Mouse (Mus musculus): Measurements from ENCODE around the gene Napa.

DNA sequence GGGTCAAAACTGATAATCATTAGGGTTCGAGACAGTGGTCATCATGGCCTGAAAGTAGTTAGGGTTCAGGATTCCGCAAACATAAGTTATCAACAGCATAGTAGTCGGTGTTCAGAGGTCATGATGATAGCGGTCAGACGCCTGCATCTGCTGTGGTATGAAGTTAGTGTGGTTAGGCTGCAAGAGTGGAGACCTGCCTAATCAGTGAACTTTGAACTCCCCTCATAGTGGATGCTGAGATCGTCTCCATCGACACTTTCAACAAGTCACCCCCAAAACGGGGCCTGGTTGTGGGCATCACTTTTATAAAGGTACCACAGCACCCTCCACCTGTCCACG is 22.0 kb downstream of the Napa start:
- TF ChIP-seq CTCF (IDR thresholded peaks at IDR 0.05; ENCODE audit: borderline replicate concordance, control insufficient read depth, extremely low read depth, insufficient read depth, low read length, poor library complexity) (no peak), POLR2A (IDR thresholded peaks at IDR 0.05; ENCODE audit: control insufficient read depth, extremely low read depth, insufficient read depth, low read length, poor library complexity) (no peak)

Data from thymus, adult 2 months (tissue).